Mouse (Mus musculus) urinary bladder, postnatal 10 days (tissue): ENCODE results near the gene Znrf3.

Source experiments
- DNase-seq: peaks from one replicate; pipeline ENCODE4 v3.0.0; 2022; ENCODE audit warnings: low spot score

Gene Znrf3

DNA sequence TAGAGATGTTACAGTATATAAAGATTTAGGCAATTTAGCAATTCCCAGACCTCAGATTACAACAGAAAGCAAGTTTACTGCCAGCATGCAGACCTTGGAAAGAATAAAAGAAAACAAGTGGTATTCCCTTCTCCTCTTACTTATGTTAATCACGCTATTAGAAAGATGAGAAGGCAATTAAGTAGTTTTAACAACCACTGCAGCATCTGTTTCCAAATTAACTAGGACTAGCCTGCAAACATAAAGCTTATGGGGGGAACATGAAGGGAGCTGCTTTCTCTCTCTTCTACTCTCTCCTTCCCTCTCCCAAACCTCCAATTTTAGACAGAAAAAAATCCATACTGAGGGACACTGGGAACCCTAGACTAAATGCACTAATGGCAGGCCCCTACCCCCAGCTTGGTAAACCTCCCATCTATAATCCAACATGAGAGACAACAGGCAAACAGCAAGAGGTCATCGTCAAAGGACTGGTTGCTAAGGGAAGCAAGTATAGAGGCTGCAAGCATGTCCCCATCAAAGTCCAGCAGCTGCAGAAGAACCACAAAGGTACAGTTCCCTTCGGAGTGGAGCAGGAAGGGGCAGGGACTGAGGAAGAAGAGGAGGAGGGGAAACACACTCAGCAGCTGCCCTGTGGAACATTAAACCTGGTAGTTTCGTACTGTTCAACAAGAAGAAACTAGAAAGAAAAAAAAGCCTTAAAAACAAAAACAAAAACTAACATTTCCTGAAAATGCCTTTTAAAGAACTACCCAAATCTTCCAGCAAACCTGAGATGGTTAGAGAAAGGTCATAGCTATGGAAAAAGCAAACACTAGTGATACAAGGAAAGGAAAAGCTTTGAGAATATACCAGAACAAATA is 53.4 kb downstream of the Znrf3 start:
- DNase-seq = no peak

DNA sequence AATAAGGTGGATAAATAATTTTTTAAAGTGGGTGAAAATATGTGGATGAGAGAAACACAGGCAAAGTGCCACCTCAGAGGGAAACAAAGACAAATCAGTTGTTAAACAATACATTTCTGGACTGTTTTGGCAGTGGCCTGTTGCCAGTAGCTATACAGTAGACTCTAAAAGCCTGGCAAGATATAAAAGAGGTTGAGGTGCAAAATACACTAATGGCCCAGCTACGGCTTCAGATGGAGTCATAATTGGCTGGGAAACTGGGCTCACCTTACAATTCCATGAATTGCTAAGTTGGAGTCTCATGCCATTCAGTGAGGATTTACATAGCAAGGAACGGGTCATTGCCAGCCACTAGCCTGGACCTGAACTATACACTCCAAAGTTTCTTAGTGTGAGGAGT is 62.0 kb downstream of the Znrf3 start:
- no peak for DNase-seq

DNA sequence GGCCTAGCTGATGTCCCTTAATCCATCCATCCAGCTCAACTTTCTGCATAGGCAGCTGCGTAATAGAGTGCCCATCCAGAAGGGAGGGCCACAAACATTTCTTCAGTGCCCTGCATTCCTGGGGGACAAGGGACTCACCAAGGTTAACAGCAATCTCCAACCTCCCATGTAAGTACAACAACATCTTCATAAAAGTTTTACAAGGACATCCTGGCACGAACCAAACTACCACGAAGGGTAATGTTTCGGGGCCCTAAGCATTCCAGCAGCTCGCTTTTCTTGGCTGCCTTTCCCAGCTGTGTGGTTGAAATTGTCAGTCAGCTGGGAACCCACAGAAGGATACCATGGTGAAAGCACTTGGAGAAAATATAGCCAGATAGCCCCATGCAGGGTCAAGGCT is 63.4 kb downstream of the Znrf3 start:
- DNase-seq = no peak

DNA sequence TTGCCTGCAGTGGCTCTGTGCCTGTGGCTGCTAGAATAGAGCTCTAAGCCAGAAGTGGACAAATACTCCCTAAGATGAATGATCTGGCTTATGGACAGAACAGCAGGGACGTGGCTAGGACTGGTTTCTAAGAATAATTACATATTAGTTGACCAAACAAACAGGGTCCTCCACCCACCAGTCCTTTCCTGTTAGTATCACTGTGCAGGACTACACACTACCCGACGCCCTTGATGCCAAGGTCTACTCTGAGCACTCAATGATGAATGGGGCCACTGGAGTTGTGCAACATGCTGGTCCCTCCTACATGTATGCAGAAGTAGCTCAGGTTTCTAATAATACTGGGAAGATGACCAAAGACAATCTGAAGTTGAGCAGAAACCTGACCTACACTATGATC is 64.4 kb downstream of the Znrf3 start:
- DNase-seq = no peak

DNA sequence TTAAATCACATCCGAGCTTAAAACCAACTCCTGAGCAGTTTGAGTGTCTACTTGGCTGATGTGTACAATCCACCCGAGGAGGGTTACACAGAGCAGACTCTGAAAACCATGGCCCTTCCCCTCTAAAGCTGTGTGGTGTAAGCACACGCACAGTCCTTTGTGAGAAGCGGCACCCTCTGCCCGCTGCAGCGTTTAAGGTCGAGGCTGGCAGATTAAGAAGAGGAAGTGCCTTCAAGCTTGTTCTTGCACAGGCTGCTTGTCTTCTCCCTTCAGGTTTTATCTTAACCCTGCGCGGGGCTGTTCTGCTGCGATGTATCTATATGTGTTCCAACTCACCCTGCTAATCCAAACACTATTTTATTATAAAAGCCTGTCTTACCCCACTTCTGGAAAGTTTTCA is 75.5 kb downstream of the Znrf3 start:
- DNase-seq = no peak

DNA sequence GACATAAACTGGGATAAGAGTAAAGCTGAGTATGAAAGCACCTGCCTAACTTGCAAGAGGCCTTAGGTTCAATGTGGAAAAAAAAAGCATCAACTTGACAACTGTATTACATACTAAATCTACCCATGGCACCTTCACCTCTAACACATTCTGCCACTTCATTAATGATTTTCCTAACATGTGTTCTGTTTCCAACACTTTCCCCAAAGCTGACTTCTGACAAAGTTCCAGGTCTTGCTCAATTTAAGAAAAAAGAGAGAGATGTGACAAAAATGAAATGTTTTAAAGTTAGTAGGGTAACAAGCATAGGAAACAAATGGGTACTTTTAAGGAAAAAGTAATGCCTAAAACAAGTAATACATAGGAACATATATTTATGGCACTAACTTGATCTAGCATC is 76.2 kb downstream of the Znrf3 start:
- DNase-seq = no peak

DNA sequence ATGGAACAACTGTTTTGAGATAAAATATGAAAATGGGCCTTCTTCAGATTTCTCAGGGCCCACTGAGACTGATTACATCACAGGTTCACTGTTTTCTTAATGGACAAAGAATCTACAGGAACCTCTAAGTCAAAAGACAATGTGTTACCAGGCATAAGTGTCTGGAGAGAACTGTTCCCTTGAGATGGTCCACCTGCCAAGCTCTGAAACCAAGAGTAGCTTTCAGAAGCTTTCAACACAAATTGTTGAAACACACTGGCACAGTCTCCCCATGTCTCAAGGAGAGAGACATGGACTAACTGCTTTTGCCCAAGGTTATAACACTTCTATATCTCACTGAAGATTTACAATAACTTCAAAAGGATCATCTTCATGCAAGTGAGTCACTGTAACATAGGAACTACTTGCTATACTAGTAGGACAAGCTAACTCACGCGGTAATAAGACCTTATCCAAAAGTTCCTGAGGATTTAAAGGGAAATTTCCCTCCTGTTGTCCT is 89.3 kb downstream of the Znrf3 start:
- DNase-seq = no peak

DNA sequence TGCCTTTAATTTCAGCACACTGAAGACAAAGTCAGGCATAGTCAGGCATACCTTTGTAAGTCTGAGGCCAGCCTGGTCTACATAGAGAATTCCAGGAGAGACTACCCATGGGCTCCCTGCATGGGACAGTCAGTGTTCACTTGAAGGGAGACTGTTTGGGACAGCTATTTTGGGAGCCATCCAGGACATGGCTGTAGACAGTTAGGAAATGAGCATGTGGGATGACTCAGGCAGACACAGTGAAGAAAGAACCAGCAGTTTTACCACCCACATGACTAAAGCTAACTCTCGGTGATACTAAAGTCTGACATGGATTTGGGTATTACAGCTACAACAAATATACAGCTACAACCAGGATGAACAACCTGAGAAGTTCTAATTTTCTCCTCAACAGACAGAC is 89.9 kb downstream of the Znrf3 start:
- no peak for DNase-seq

DNA sequence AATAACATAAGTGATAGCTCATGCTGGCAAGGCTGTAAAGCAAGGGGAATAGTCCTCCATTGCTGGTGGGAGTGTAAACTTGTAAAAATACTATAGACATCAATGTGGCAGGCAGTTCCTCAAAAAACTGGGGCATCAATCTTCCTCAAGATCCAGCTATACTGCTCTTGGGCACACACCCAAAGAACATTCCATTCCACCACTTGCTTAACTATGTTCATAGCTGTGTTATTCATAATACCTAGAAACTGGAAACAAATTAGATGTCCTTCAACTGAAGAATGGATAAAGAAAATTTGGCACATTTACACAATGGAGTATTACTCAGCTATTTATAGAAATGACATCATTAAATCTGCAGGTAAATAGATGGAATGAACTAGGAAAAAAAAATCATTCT is 91.6 kb downstream of the Znrf3 start:
- no peak for DNase-seq

DNA sequence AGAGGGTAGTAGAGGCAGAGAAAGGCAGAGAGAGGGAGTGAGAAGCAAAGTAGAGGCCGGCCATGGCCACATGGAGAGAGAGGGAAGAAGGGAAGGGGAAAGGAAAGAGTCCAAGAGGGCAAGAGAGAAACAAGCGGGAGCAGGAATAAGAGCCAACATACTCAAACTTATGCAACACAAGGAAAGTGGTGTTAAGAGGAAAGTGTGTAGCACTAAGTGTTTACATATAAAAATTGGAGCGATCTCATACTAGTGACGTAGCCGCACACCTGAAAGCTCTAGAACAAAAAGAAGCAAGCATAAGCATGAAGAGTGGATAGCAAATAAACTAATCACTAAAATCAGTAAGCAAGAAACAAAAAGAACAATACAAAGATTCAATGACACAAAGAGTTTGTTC is 95.2 kb downstream of the Znrf3 start:
- no peak for DNase-seq

DNA sequence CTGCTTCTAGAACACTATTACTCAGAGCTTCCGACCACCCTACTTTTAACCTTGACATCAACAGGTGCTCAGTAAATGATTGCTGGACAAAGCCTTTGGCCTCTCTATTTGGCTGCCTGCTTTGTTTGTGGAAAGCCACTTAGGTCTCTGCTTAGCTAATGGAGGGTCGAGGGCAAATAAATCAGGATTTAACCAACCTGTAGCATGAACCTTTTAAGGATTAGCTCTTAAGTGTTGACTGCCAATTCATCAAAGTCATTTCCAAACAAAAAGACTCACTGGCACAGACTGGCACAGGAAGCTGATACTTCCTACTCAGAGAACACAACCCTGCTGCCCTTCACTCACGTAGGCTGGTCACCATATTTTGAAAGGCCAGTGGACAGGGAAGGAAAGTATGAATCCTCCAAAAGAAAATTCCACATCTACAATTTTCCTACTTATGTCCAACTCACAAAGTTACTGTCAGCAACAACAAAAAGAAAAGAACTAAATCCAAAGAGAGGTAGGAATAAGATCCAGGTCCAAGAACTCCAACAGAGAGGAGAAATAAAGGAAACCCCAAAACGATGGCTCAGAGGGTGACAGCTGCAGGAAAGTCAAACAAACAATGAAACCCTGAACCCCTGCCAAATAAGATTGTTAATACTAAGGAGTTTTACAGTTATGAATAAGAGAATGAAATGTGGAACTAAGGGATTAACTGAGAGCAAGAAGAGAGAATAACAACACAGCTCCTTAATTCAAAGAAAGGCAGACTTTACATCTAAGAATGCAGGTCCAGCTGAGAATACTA is 97.6 kb downstream of the Znrf3 start:
- no peak for DNase-seq

DNA sequence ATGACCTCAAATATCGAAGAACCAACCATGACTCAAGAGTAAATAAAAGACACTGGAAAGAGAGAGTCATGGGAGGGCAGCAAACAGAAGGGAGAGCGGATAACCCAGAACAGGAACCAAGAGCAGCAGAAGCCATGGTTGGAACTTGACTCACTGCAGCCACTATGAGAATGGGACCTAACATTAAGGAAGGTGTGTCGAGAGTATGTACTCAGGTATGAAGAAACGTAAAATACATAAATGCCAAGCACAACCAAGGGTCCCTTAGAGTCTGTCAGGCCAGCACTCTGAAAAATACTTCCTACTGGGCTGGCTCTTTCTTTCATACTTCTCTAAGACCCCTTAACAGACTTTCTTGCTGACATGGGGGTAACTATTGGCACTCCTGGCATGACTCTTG is 100.9 kb downstream of the Znrf3 start:
- no peak for DNase-seq

DNA sequence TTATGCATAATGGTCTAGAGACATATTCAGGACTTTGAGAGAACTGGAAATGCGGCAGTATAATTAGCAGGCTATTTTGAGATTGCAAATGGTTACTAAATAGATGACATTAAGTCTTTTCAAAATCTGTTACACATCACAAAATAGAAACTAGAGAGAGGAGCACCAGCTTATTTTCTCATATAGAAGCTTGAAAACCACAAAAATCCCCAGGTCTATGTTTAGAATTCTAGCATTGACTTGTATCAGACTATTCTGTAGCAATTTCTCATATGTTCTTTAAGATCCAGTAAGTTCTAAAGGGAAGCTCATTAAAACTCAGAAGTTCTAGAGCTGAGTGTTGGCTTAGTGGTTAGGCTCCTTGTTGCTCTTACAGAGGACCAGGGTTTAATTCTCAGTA is 104.9 kb downstream of the Znrf3 start:
- no peak for DNase-seq

DNA sequence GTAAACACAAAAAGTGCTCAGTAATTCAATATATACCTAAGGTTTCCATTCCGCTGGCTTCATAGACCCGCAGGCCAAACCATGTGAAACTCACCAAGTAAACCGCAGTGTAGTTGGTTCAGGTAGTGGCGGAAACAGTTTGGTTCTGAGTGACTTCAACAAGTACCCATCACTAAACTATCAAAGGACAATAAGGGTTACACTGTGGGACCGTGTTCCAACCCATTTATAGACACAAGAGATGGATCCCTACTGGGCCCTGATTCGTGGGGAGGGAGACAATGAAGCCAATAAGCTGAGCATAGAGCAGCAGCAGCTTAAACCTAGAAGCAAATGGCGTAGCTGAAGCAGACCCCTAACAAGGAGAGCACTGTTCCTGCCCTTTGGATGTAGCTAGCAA is 107.8 kb downstream of the Znrf3 start:
- no peak for DNase-seq

DNA sequence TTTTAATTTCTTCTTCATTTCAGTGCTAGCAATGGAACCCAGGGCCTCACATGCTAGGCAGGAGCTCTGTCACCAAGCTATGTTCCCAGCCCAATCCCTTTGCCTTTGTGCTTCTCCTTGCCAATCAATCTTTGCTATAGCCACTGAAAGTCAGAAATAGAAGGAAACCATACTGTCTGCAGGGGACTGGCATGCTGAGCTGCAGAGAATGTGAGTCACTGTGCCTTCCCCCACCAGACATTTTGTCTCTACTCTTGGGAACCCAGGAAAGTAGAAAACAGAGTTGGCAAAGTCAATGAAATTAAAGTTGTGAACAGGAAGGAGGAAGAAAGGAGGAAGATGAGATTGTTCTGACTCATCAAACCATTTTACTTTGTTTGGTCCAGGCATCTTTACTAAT is 108.4 kb downstream of the Znrf3 start:
- DNase-seq = no peak

DNA sequence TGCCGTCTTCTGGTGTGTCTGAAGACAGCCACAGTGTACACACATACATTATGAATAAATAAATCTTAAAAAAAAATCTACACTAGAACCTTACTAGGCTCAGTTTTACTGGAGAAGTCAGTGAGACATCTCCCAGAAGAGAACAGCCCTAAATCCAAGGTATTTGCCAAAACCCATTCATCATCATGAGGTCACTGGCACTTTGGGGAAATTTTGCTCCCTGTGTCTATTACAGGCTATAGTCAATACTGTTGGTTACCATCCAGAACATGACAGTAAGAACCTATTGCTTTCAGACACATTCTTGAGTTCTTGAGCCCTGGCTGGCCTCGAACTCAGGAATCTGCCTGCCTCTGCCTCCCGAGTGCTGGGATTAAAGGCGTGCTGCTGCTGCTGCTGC is 113.8 kb downstream of the Znrf3 start:
- no peak for DNase-seq

DNA sequence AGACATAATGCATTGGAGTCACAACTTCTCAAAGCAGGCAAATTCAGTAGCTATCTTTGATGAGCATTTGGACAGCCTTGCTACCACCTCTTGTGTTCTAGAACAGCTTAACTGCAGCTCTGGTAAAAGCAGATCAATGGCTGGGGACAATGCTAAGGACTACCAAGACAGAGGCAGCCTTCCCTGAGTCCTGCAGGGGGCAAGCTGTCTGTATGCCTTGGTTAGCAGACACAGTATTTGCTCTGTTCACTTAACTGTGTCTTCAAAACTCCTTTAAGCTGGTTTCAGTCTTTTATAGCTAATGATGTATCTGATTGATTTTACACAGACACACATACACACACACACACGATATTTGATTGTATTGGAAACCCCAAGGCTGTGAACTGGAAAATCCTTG is 117.0 kb downstream of the Znrf3 start:
- DNase-seq = no peak

DNA sequence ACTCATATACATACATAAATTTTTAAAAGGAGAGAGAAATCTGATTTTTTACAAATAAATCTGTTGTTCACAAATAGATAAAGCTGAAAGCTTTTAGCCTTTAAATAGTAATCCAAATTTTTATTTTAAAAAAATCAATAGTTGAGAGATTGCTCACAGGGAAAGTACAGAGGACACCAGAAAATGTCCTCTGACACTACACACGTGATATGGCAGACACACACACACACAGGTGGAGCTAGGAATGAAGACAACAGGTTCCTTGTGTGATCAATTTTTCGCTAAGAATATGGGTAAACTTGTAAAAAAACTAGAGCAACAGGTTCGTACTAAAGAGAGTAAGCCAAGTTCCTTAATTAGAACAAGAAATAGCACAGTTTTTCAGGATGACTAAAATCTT is 118.4 kb downstream of the Znrf3 start:
- DNase-seq = no peak

DNA sequence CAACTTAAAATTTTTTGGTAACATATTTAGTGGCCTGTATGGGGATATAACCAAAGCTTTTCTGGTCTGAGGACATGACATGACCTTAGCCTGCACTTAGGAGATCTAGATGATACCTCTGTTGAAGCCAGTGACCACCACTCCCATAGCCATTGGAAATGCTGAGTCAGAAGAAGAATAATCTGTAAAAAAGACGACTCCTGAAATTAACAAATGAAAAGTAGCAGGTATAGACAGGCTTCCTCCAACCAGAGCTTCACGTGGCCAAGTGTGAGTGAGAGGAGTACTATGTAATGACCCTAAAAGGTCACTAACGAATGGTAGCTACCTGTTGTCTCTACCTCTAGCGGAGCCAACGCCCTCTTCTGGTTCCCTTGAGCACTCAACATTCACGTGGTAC is 119.4 kb downstream of the Znrf3 start:
- DNase-seq = no peak

DNA sequence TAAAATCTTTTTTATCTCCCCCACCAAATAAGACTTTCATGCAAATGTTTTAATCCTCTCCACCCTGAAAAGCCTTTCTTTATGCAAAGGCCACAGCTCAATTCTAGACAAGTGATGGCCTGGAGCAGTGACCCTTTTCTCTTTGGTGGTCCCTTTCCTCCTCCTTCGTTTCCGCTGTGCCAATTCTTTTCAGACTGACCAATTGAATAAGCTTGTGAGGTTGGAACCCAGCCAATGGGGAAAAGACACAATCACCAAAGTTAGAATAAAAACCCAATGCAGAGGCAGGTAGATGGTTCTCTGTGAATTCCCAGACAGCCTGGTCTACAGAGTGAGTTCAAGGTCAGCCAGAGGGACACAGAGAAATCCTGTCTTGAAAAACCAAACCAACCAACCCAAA is 120.4 kb downstream of the Znrf3 start:
- no peak for DNase-seq

DNA sequence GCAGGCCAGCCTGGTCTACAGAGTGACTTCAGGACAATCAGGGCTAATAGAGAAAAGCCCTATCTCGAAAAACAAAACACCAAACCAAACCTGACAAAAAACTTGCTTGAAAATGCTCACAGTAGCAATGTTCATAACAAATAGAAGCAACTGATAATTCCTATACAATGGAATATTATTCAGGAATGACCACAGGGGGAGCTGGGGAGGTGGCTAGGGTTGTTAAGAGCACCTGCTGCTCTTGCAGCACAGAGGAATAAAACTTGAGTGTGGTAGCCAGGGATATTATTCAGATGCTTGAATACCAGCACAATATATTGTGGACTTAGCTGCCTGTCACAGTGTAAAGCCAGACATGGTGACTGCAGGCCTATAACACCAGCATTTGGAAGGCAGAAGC is 123.0 kb downstream of the Znrf3 start:
- no peak for DNase-seq

DNA sequence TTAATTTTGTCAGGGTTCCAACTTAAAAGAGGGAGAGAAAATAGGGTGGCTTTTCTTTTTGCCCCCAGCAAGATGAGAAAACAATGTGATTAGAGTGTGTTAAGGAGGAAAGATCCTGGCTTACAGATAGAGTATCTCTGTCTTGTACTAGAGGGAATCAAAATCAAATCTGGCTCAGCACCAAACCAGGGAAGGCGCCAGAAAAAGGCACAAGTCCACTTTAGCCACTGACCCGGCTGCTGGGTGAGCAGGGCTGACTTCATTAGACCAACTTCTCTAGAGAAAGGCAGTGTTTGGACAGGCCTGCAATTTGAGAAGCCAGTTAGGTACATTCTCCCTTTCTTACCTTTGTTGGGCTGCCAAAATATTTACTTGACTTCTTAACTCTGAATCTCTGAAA is 125.7 kb downstream of the Znrf3 start:
- DNase-seq = no peak

DNA sequence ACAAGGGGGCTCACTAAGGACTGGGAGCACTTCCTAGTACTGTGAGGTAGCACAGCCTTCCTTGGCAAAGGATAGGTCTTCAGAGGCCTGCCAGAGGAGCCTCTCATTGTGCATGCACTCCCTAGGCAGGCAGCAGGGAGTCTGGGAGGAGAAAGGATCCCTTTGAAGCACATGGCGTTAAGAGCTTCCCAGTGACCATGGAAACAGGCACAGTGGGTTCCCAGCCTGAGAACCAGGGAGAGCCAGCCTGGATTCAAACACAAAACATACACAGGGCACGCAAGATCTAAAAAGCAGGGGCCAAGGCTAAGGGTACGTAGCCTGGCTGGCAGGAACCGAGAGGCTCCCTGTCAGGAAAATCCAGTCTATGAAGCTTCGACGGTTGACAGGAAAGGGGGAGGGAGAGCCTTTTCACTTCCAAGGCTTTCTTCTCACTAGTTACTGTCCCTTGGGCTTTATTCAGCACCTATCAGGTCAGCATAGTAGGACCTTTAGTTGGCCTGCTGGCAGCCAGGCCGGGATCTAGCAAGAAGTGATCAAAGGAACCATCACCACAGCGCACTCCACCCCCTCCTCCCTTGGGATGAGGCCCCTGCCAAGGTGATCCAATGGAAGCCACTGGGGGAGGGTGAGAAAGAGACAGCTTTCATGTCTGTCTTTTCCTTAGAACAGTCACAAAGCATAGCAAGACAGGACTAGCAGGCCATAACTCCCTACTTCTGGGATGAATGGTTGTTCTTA is 126.4 kb downstream of the Znrf3 start:
- no peak for DNase-seq
